Mouse (Mus musculus): ENCODE measurements around the gene Irs3. TPM values are rescaled to one million over a fixed set of nuclear protein-coding genes. Genes with fewer than 3 reads are reported as not detected.

Irs3 gene
- polyA plus RNA-seq, 1 experiment from 2014 or later = 0.23 TPM

GRCm38 (mm10) chr5:137652474-137652873 lies 7.0 kb upstream of the Irs3 start:
- Histone ChIP-seq H3K27me3 (ENCODE audit: control insufficient read depth, insufficient read depth, low read length) (no peaks in the 10 kb centered on the region), H3K4me3 (ENCODE audit: low read depth, low read length) (no peak overlapping the region), H3K9ac (ENCODE audit: low read depth, low read length) (no peak overlapping the region), H3K36me3 (ENCODE audit: control insufficient read depth, insufficient read depth, low read length) (peaks cover 11% of the 10 kb centered on the region), H3K27ac (ENCODE audit: low read depth, low read length) (no peak overlapping the region), H3K9me3 (replicated peaks; ENCODE audit: control insufficient read depth, low read length) (no peaks in the 10 kb centered on the region), H3K4me2 (no peak overlapping the region), H3K4me1 (ENCODE audit: control insufficient read depth, insufficient read depth, low read length) (peaks cover 23% of the 10 kb centered on the region)
- ATAC-seq (replicated peaks; ENCODE audit: insufficient number of reproducible peaks, low FRiP score, low TSS enrichment) = no peak
- 32% methylated on average over 3 of the region's 3 CpGs for WGBS (ENCODE audit: insufficient replicate concordance)

DNA sequence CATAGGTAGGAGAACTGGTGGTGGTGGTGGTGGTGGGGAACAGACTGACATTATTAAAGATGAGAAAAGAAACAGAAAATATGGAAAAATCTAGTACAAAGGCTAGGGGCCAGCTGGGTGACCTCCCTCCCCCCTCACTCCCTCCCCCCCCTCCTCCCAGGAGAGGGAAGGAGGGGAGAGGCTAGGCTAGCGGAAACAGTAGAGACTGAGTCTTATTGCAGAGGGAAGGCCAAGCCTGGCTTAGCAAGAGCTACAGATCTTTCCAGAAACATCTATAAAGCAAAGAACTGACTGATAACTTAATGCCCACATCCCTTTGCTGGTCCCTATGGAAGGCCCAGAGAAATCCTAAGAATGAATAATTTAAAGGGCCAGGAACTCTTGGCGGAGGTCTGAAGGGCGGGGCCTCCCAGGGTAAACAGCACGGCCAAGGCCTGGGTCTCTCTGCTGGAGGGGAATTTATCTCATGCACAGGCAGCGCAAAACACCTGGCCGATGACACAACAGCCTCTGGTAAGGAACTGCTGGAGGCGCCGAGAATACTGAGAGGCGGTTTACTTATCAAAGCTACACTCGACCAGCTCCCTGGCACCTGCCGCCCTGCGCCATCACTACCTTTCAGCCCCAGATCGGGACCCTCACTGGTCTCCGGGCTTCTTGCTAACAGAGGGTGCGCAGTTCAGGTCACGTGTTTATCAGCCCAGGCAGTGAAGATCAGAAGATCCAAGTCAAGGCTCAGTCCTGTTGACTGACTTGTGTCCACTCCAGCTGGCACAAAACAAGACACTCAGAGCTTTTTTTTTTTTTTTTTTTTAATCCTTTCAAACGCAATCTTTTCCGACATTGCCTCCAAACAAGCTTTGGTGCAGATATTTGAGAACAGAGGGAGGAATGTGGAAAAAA lies 4.4 kb upstream of the Irs3 start:
- Histone ChIP-seq H3K9me3 (replicated peaks; ENCODE audit: control insufficient read depth, low read length) (no peaks in the 10 kb centered on the region), H3K27ac (ENCODE audit: low read depth, low read length) (peak overlapping the region; percentile 29; the same call in 1 of the 2 replicates), H3K9ac (ENCODE audit: low read depth, low read length) (peak overlapping the region; percentile 49), H3K36me3 (ENCODE audit: control insufficient read depth, insufficient read depth, low read length) (peaks cover 4% of the 10 kb centered on the region; the same call in 1 of the 2 replicates), H3K4me2 (peak overlapping the region; percentile 48), H3K4me1 (ENCODE audit: control insufficient read depth, insufficient read depth, low read length) (peaks cover 30% of the 10 kb centered on the region), H3K27me3 (ENCODE audit: control insufficient read depth, insufficient read depth, low read length) (peaks cover 15% of the 10 kb centered on the region), H3K4me3 (ENCODE audit: low read depth, low read length) (no peak overlapping the region)
- ATAC-seq (replicated peaks; ENCODE audit: insufficient number of reproducible peaks, low FRiP score, low TSS enrichment) = no peak
- 11% methylated on average over 18 of the region's 18 CpGs for WGBS (ENCODE audit: insufficient replicate concordance)

GRCm38 (mm10) chr5:137649251-137649650 lies 3.7 kb upstream of the Irs3 start:
- peaks cover 31% of the 10 kb centered on the region for H3K4me1 ChIP-seq (ENCODE audit: control insufficient read depth, insufficient read depth, low read length)
- no peak overlapping the region for H3K4me3 ChIP-seq (ENCODE audit: low read depth, low read length)
- 0 out of 2 replicates have a peak overlapping the region, but pooled peaks have one; percentile 29 for H3K27ac ChIP-seq (ENCODE audit: low read depth, low read length)
- H3K9ac ChIP-seq (ENCODE audit: low read depth, low read length) = no peak overlapping the region
- peaks cover 4% of the 10 kb centered on the region; the same call in 1 of the 2 replicates for H3K36me3 ChIP-seq (ENCODE audit: control insufficient read depth, insufficient read depth, low read length)
- WGBS (ENCODE audit: insufficient replicate concordance) = 39% methylated on average over 4 of the region's 4 CpGs
- ATAC-seq (replicated peaks; ENCODE audit: insufficient number of reproducible peaks, low FRiP score, low TSS enrichment) = no peak
- no peaks in the 10 kb centered on the region for H3K9me3 ChIP-seq (replicated peaks; ENCODE audit: control insufficient read depth, low read length)
- H3K4me2 ChIP-seq = peak overlapping the region; percentile 48; the same call in 1 of the 2 replicates
- peaks cover 22% of the 10 kb centered on the region for H3K27me3 ChIP-seq (ENCODE audit: control insufficient read depth, insufficient read depth, low read length)

DNA sequence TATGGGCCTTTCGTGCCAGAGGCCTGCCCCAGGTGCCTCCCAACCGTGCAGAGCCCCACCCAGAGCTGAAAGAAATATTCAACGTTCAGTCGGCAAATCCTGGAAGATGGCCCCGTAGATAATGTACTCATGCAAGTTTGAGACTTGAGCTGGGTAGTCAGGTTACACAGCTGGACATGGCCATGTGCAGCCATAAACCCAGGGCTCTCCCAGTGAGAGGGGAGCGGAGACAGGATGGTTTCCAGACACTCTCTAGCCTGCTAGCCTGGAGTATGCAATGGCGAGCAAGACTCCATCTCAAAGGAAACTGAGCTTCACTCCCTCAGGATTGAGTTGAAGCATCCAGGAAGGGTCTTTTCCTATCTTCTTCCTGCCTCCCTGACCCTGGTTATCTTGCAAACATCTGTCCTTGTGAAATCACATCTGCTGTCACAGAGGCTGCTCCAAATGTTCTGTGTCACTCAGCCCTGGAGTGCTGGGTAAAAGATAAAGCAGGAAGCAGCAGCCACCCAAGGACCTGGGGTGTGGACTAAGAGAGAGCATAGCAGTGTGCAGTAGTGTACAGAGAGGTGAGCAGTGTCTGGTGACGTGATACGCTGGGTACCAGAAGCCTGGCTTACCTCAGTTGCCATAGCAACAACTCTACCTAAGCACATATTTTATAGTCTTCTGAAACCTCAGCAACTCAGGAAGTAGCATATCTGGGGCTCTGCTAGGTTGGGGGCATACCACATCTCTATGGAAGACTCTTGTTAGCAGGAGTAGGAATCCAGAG lies 2.5 kb upstream of the Irs3 start:
- Histone ChIP-seq H3K4me2 (no peak overlapping the region), H3K9ac (ENCODE audit: low read depth, low read length) (no peak overlapping the region), H3K9me3 (replicated peaks; ENCODE audit: control insufficient read depth, low read length) (no peaks in the 10 kb centered on the region), H3K4me3 (ENCODE audit: low read depth, low read length) (no peak overlapping the region), H3K36me3 (ENCODE audit: control insufficient read depth, insufficient read depth, low read length) (peaks cover 4% of the 10 kb centered on the region; the same call in 1 of the 2 replicates), H3K27ac (ENCODE audit: low read depth, low read length) (no peak overlapping the region), H3K4me1 (ENCODE audit: control insufficient read depth, insufficient read depth, low read length) (peaks cover 31% of the 10 kb centered on the region), H3K27me3 (ENCODE audit: control insufficient read depth, insufficient read depth, low read length) (peaks cover 34% of the 10 kb centered on the region)
- no peak for ATAC-seq (replicated peaks; ENCODE audit: insufficient number of reproducible peaks, low FRiP score, low TSS enrichment)
- WGBS (ENCODE audit: insufficient replicate concordance) = 50% methylated on average over 9 of the region's 9 CpGs

DNA sequence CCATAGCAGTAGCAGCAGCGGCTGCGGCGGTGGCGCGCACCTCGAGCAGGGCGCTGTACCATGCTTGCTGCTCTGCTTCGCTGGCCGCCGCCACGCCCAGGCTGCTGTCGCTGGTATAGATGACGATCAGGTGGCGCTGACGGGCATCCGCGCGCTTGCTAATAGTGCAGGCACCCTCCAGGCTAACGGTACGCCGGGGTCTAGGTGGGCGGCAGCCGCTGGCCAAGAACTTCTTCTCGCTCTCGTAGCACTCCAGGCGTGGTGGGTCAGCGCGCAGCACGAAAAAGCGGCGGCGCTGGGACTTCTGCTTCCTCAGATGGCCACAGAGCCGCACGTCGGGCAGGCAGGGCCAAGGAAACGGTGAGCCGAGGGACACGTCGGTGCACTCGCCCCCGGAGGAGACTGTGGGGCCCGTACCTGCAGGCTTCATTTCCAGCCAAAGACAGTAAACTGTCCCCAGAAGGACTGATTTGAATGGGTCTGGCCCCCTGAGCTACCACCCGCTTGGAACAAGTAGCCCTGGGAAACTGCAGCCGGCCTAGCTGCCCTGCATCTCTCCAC lies 343 bp downstream of the Irs3 start:
- H3K4me3 ChIP-seq (ENCODE audit: low read depth, low read length) = peak overlapping the region; percentile 46
- H3K4me2 ChIP-seq = peak overlapping the region; percentile 71
- WGBS (ENCODE audit: insufficient replicate concordance) = 3% methylated on average over 44 of the region's 44 CpGs
- peaks cover 33% of the 10 kb centered on the region for H3K4me1 ChIP-seq (ENCODE audit: control insufficient read depth, insufficient read depth, low read length)
- H3K9me3 ChIP-seq (replicated peaks; ENCODE audit: control insufficient read depth, low read length) = no peaks in the 10 kb centered on the region
- H3K27ac ChIP-seq (ENCODE audit: low read depth, low read length) = no peak overlapping the region
- H3K27me3 ChIP-seq (ENCODE audit: control insufficient read depth, insufficient read depth, low read length) = peaks cover 35% of the 10 kb centered on the region
- H3K9ac ChIP-seq (ENCODE audit: low read depth, low read length) = peak overlapping the region; percentile 40
- peaks cover 9% of the 10 kb centered on the region for H3K36me3 ChIP-seq (ENCODE audit: control insufficient read depth, insufficient read depth, low read length)
- no peak for ATAC-seq (replicated peaks; ENCODE audit: insufficient number of reproducible peaks, low FRiP score, low TSS enrichment)

GRCm38 (mm10) chr5:137644484-137644883 lies 1.0 kb downstream of the Irs3 start:
- 36% methylated on average over 19 of the region's 19 CpGs for WGBS (ENCODE audit: insufficient replicate concordance)

GRCm38 (mm10) chr5:137642886-137643285 lies 2.6 kb downstream of the Irs3 start:
- Histone ChIP-seq H3K4me1 (ENCODE audit: control insufficient read depth, insufficient read depth, low read length) (peaks cover 19% of the 10 kb centered on the region), H3K4me3 (ENCODE audit: low read depth, low read length) (no peak overlapping the region), H3K9ac (ENCODE audit: low read depth, low read length) (0 out of 2 replicates have a peak overlapping the region, but pooled peaks have one; percentile 10), H3K36me3 (ENCODE audit: control insufficient read depth, insufficient read depth, low read length) (peaks cover 26% of the 10 kb centered on the region), H3K27ac (ENCODE audit: low read depth, low read length) (no peak overlapping the region), H3K9me3 (replicated peaks; ENCODE audit: control insufficient read depth, low read length) (no peaks in the 10 kb centered on the region), H3K4me2 (no peak overlapping the region), H3K27me3 (ENCODE audit: control insufficient read depth, insufficient read depth, low read length) (peaks cover 35% of the 10 kb centered on the region)
- no peak for ATAC-seq (replicated peaks; ENCODE audit: insufficient number of reproducible peaks, low FRiP score, low TSS enrichment)
- 54% methylated on average over 4 of the region's 4 CpGs for WGBS (ENCODE audit: insufficient replicate concordance)

More at GRCm38 (mm10) chr5:137644484-137644883, 1.0 kb downstream of the Irs3 start:
- no peak for ATAC-seq (replicated peaks; ENCODE audit: insufficient number of reproducible peaks, low FRiP score, low TSS enrichment)
- Histone ChIP-seq H3K4me3 (ENCODE audit: low read depth, low read length) (no peak overlapping the region), H3K9ac (ENCODE audit: low read depth, low read length) (no peak overlapping the region), H3K4me2 (peak overlapping the region; percentile 8; the same call in 1 of the 2 replicates), H3K27me3 (ENCODE audit: control insufficient read depth, insufficient read depth, low read length) (peaks cover 35% of the 10 kb centered on the region), H3K27ac (ENCODE audit: low read depth, low read length) (no peak overlapping the region), H3K36me3 (ENCODE audit: control insufficient read depth, insufficient read depth, low read length) (peaks cover 15% of the 10 kb centered on the region), H3K9me3 (replicated peaks; ENCODE audit: control insufficient read depth, low read length) (no peaks in the 10 kb centered on the region), H3K4me1 (ENCODE audit: control insufficient read depth, insufficient read depth, low read length) (peaks cover 30% of the 10 kb centered on the region)

DNA sequence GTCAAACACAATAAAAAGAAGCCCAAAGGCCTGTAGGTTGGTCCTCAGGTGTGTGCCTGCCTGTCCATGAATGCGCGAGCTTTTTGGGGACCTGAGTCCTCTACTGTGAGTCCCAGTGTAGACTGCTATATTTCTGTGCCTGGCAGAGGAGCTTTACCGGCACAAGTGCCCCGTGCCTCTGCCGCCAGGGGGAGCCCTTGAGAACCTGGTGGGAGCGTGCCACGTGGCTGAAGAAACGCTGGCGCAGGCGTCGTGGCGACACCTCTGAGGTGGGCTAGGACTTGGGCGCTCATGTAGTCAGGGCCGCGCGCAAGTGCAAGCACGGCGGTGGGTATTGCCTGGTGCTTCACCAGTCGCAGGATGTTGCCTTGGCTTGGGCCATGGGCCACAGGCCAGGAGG lies 4.5 kb downstream of the Irs3 start, which contains the start of gene Sap25:
Sap25 (plus strand) TSS at position 281 of the 400 bp plus-strand sequence.
- no peaks in the 10 kb centered on the region for H3K9me3 ChIP-seq (replicated peaks; ENCODE audit: control insufficient read depth, low read length)
- ATAC-seq (replicated peaks; ENCODE audit: insufficient number of reproducible peaks, low FRiP score, low TSS enrichment) = no peak
- no peak within 1 kb of the TSS for H3K9ac ChIP-seq (ENCODE audit: low read depth, low read length)
- peaks cover 31% of the 10 kb centered on the region for H3K27me3 ChIP-seq (ENCODE audit: control insufficient read depth, insufficient read depth, low read length)
- 82% methylated on average over 19 of the region's 19 CpGs for WGBS (ENCODE audit: insufficient replicate concordance)
- H3K4me1 ChIP-seq (ENCODE audit: control insufficient read depth, insufficient read depth, low read length) = peaks cover 17% of the 10 kb centered on the region
- no peak within 1 kb of the TSS for H3K27ac ChIP-seq (ENCODE audit: low read depth, low read length)
- H3K36me3 ChIP-seq (ENCODE audit: control insufficient read depth, insufficient read depth, low read length) = peaks cover 34% of the 10 kb centered on the region
- no peak within 1 kb of the TSS for H3K4me2 ChIP-seq
- H3K4me3 ChIP-seq (ENCODE audit: low read depth, low read length) = no peak within 1 kb of the TSS

Measured in heart, embryonic 11.5 days (tissue).